Mouse (Mus musculus) kidney, postnatal 0 days (tissue): ENCODE data around the gene Klk6. TPM values are rescaled to one million over a fixed set of nuclear protein-coding genes. Genes with fewer than 3 reads are reported as not detected.

Experiments
- ATAC-seq: fragments of 200-750 bp; cut with Nextera tagmentation; replicated peaks from 2 replicates; pipeline ENCODE4 v1.8.0; 2017; ENCODE audit warnings: low read depth, moderate number of reproducible peaks, moderate TSS enrichment, moderate library complexity; ENCODE audit not compliant: low FRiP score
- DNase-seq: peaks from one replicate; pipeline ENCODE4 v3.0.0-alpha.2; 2016; ENCODE audit warnings: low spot score
- H3K27ac ChIP-seq: fragments of 300-500 bp; sonication (generic); 2 replicates; pipeline ENCODE4 v1.5.1; 2014; ENCODE audit warnings: mild to moderate bottlenecking
- H3K27me3 ChIP-seq: fragments of 300-500 bp; sonication (generic); 2 replicates; pipeline ENCODE4 v1.6.1; 2014; ENCODE audit warnings: low read length, mixed read lengths; ENCODE audit not compliant: insufficient read depth
- H3K36me3 ChIP-seq: fragments of 300-500 bp; sonication (generic); 2 replicates; pipeline ENCODE4 v1.6.1; 2014; ENCODE audit warnings: low read length, mixed read lengths; ENCODE audit not compliant: insufficient read depth
- H3K4me1 ChIP-seq: fragments of 300-500 bp; sonication (generic); replicated peaks from 2 replicates; pipeline ENCODE4 v1.6.1; 2014; ENCODE audit warnings: antibody characterized with exemption, low read length, mixed read lengths; ENCODE audit not compliant: insufficient read depth
- H3K4me2 ChIP-seq: fragments of 300-500 bp; sonication (generic); 2 replicates; pipeline ENCODE4 v1.6.1; 2014; ENCODE audit warnings: mild to moderate bottlenecking, low read length, moderate library complexity, mixed read lengths
- H3K4me3 ChIP-seq: fragments of 300-500 bp; sonication (generic); replicated peaks from 2 replicates; pipeline ENCODE4 v1.5.1; 2014; ENCODE audit warnings: low read depth, low read length
- H3K9ac ChIP-seq: fragments of 300-500 bp; sonication (generic); 2 replicates; pipeline ENCODE4 v1.6.1; 2014; ENCODE audit warnings: low read depth, low read length
- H3K9me3 ChIP-seq: fragments of 300-500 bp; sonication (generic); replicated peaks from 2 replicates; pipeline ENCODE4 v1.6.1; 2016; ENCODE audit warnings: low read length, inconsistent platforms, mixed read lengths
- CTCF ChIP-seq: IDR thresholded peaks from 2 replicates; pipeline ENCODE4 v1.5.1; 2016; ENCODE audit warnings: antibody characterized with exemption, low read depth, mild to moderate bottlenecking, moderate library complexity
- WGBS: fragments of 180-500 bp; shearing (Covaris S2); extraction: QIAGEN DNeasy Blood & Tissue Kit; methylation state at CpG from one replicate; pipeline ENCODE4 v1.1.7; 2014; 5-methylcytosine and 5-hydroxymethylcytosine counted together
- polyA plus RNA-seq: library from polyadenylated mRNA; unstranded; fragments of >200 nt; fragmentation: Nextera tagmentation; extraction: Ambion mirVana; gene quantifications from 2 replicates; pipeline ENCODE4 v1.2.1, GENCODE M21; 2015

Gene Klk6
- polyA plus RNA-seq, 1 experiment from 2014 or later = not detected

- WGBS = 7% methylated on average over 10 of the region's 10 CpGs
- ATAC-seq (peak; percentile 43; the same call in 1 of the 2 replicates), DNase-seq (peak; percentile 68)
- Histone ChIP-seq H3K36me3 (no peaks in the 10 kb centered on the region), H3K4me2 (no peak overlapping the region), H3K9ac (no peak overlapping the region), H3K9me3 (no peaks in the 10 kb centered on the region), H3K4me1 (no peaks in the 10 kb centered on the region), H3K27ac (no peak overlapping the region), H3K4me3 (no peak overlapping the region), H3K27me3 (no peaks in the 10 kb centered on the region)
- TF ChIP-seq CTCF = peak; percentile 87
These were observed 48.9 kb downstream of the Klk6 start for GRCm38 (mm10) chr7:43873237-43873636.

- DNase-seq = no peak
- no peak overlapping the region for H3K27ac ChIP-seq
- no peak overlapping the region for H3K4me3 ChIP-seq
- WGBS = 74% methylated on average over 3 of the region's 3 CpGs
- H3K9ac ChIP-seq = no peak overlapping the region
- no peak for ATAC-seq
- H3K27me3 ChIP-seq = no peaks in the 10 kb centered on the region
- no peak overlapping the region for H3K4me2 ChIP-seq
- H3K4me1 ChIP-seq = no peaks in the 10 kb centered on the region
- TF ChIP-seq CTCF = no peak
- H3K9me3 ChIP-seq = no peaks in the 10 kb centered on the region
- H3K36me3 ChIP-seq = no peaks in the 10 kb centered on the region
These were observed 49.4 kb downstream of the Klk6 start for GRCm38 (mm10) chr7:43873674-43874073.

- WGBS = 62% methylated on average over 6 of the region's 6 CpGs
- Histone ChIP-seq H3K36me3 (no peaks in the 10 kb centered on the region), H3K27me3 (no peaks in the 10 kb centered on the region), H3K27ac (no peak overlapping the region), H3K9ac (no peak overlapping the region), H3K9me3 (no peaks in the 10 kb centered on the region), H3K4me1 (no peaks in the 10 kb centered on the region), H3K4me3 (no peak overlapping the region), H3K4me2 (no peak overlapping the region)
- ATAC-seq (no peak), DNase-seq (no peak)
- TF ChIP-seq CTCF = no peak
These were observed 50.6 kb downstream of the Klk6 start for GRCm38 (mm10) chr7:43874868-43875375.

- H3K9me3 ChIP-seq = no peaks in the 10 kb centered on the region
- no peak overlapping the region for H3K4me3 ChIP-seq
- ATAC-seq = no peak
- H3K27ac ChIP-seq = no peak overlapping the region
- H3K9ac ChIP-seq = no peak overlapping the region
- no peaks in the 10 kb centered on the region for H3K36me3 ChIP-seq
- H3K4me1 ChIP-seq = no peaks in the 10 kb centered on the region
- no peaks in the 10 kb centered on the region for H3K27me3 ChIP-seq
- TF ChIP-seq CTCF = no peak
- no peak for DNase-seq
- no peak overlapping the region for H3K4me2 ChIP-seq
- WGBS = 71% methylated on average over 4 of the region's 4 CpGs
These were observed 52.1 kb downstream of the Klk6 start for GRCm38 (mm10) chr7:43876444-43876843.

GRCm38 (mm10) chr7:43878281-43878680, 54.0 kb downstream of the Klk6 start:
- Histone ChIP-seq H3K9me3 (no peaks in the 10 kb centered on the region), H3K4me1 (no peaks in the 10 kb centered on the region), H3K9ac (no peak overlapping the region), H3K27ac (no peak overlapping the region), H3K27me3 (no peaks in the 10 kb centered on the region), H3K4me2 (no peak overlapping the region), H3K4me3 (no peak overlapping the region), H3K36me3 (no peaks in the 10 kb centered on the region)
- DNase-seq (no peak), ATAC-seq (no peak)
- no peak for TF ChIP-seq CTCF
- 63% methylated on average over 1 of the region's 1 CpGs for WGBS

GRCm38 (mm10) chr7:43880912-43881311, 56.6 kb downstream of the Klk6 start, which contains the start of gene Klk4:
Gene Klk4 (plus strand): TSS chr7:43881160.
- DNase-seq = no peak
- no peak for ATAC-seq

More at GRCm38 (mm10) chr7:43880912-43881311, 56.6 kb downstream of the Klk6 start, which contains the start of gene Klk4:
- Histone ChIP-seq H3K4me1 (no peaks in the 10 kb centered on the region), H3K27ac (no peak within 1 kb of the TSS), H3K27me3 (no peaks in the 10 kb centered on the region), H3K4me2 (no peak within 1 kb of the TSS), H3K9ac (no peak within 1 kb of the TSS), H3K9me3 (no peaks in the 10 kb centered on the region), H3K4me3 (no peak within 1 kb of the TSS), H3K36me3 (no peaks in the 10 kb centered on the region)
- no peak for TF ChIP-seq CTCF
- whole genome bisulfite sequencing = 20% methylated on average over 3 of the region's 3 CpGs

Other genes with a start within 250 kb of the Klk6 start
- 7.8 and 9.3 TPM in 2 replicates for gene Zfp719, start 244.9 kb upstream of the Klk6 start, polyA plus RNA-seq
- 0.08 TPM in 1 of 2 replicates, not detected in the other for gene Zfp819, start 217.3 kb upstream of the Klk6 start, polyA plus RNA-seq
- not detected in 2 replicates for gene Ceacam18, start 189.8 kb upstream of the Klk6 start, polyA plus RNA-seq
- 0.59 and 0.68 TPM in 2 replicates for gene Siglece, start 164.3 kb upstream of the Klk6 start, polyA plus RNA-seq
- 12.5 and 13.5 TPM in 2 replicates for gene Ctu1, start 152.5 kb upstream of the Klk6 start, polyA plus RNA-seq
- not detected in 2 replicates for gene Klk14, start 134.1 kb upstream of the Klk6 start, polyA plus RNA-seq
- 0.14 and 0.17 TPM in 2 replicates for gene Klk13, start 111.9 kb upstream of the Klk6 start, polyA plus RNA-seq
- gene Klk12, start 55.6 kb upstream of the Klk6 start, polyA plus RNA-seq = not detected in 2 replicates
- 0.18 TPM in 1 of 2 replicates, not detected in the other for gene Klk11, start 49.9 kb upstream of the Klk6 start, polyA plus RNA-seq
- 0.46 and 0.51 TPM in 2 replicates for gene Klk10, start 43.5 kb upstream of the Klk6 start, polyA plus RNA-seq
- 0.08 and 0.18 TPM in 2 replicates for gene Klk9, start 32.6 kb upstream of the Klk6 start, polyA plus RNA-seq
- 23.1 and 26.8 TPM in 2 replicates for gene Klk8, start 26.9 kb upstream of the Klk6 start, polyA plus RNA-seq
- gene Klk7, start 13.2 kb upstream of the Klk6 start, polyA plus RNA-seq = 0.14 TPM in 1 of 2 replicates, not detected in the other
- not detected in 2 replicates for gene Klk5, start 17.5 kb downstream of the Klk6 start, polyA plus RNA-seq
- not detected in 2 replicates for gene Klk4, start 56.7 kb downstream of the Klk6 start, polyA plus RNA-seq
- not detected in 2 replicates for gene Klk15, start 109.2 kb downstream of the Klk6 start, polyA plus RNA-seq
- gene Klk1b8, start 126.2 kb downstream of the Klk6 start, polyA plus RNA-seq = 0.18 and 0.75 TPM in 2 replicates
- not detected in 2 replicates for gene Klk1b1, start 142.3 kb downstream of the Klk6 start, polyA plus RNA-seq
- 0.39 and 0.47 TPM in 2 replicates for gene Klk1b9, start 151.6 kb downstream of the Klk6 start, polyA plus RNA-seq
- 0.22 TPM in 2 replicates for gene Klk1b11, start 171.4 kb downstream of the Klk6 start, polyA plus RNA-seq
- gene Klk1b26, start 187.7 kb downstream of the Klk6 start, polyA plus RNA-seq = not detected in 2 replicates
- 0.22 TPM in 1 of 2 replicates, not detected in the other for gene Klk1b27, start 227.8 kb downstream of the Klk6 start, polyA plus RNA-seq